Mouse (Mus musculus) adrenal gland, adult 8-10 months (tissue): ENCODE results near the gene Scaf8. TPM values are rescaled to one million over a fixed set of nuclear protein-coding genes. Genes with fewer than 3 reads are reported as not detected.

Source experiments
- DNase-seq: peaks from one replicate; pipeline ENCODE4 v3.0.0; 2022
- total RNA-seq, 4 experiments: library from RNA; stranded (reverse); gene quantifications; 2 replicates each; pipeline ENCODE4 v1.2.4; 2022

Scaf8 gene
- total RNA-seq, 4 experiments from 2014 or later, result 40.4 to 63.9 (median 50.9) TPM

DNA sequence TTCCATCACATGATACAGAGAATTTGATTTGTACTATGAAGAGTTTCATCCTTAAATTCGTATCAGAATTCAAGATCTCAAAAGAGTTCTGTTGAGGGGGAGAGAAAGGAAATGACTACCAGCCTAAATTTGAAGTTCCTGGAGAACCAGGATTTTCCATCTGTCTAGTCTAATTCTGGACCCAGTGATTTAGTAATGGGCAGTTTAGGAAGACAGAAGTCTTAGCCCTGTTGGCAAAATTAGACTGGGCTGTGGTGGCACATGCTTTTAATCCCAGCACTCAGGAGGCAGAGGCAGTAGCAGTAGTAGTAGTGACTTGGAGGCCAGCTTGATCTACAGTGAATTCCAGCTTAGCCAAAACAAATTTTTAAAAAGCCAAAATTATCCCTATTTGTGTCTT, 93.7 kb downstream of the Scaf8 start:
- DNase-seq, result no peak

DNA sequence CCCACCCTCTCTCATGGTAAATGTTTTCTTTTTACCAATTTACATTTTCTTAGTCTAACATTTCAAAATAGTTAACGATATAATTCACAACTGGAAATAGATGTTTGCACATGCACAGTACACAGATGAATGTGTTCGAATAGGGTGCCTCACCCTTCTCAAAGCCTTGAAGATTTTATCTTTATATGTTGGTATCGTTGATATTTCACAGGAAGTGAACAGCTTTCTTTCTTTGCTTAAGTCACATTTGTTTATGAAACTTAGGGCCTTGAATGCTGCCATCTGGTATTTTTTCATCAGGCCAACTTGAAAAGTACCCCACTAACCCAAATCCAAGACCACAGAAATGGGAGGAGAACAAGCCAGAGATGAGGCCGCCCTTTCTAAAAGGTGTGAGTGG, 94.8 kb downstream of the Scaf8 start:
- DNase-seq, result no peak

- no peak for DNase-seq
Measured at GRCm38 (mm10) chr17:3210134-3210533, 95.4 kb downstream of the Scaf8 start.

GRCm38 (mm10) chr17:3212105-3212504, 97.3 kb downstream of the Scaf8 start:
- no peak for DNase-seq

DNA sequence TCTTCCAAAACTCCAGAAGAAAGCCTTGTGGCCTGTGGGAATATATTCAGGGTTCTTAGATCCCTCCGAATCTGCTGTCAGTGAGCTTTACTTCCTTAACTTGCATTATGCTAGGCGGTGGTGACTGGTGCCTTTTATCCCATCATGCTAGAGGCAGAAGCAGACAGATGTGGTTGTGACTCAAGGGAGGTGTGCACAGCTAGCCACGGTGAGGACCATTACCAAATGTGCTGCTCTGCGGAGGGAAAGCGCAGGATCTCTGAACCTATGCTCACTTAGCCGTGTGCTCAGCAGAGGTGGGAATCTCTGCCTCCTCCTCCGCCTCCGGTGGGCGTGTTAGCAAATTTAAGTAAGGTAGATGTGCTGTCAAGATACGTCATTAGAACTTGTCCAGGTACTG, 98.1 kb downstream of the Scaf8 start:
- DNase-seq, result no peak

DNA sequence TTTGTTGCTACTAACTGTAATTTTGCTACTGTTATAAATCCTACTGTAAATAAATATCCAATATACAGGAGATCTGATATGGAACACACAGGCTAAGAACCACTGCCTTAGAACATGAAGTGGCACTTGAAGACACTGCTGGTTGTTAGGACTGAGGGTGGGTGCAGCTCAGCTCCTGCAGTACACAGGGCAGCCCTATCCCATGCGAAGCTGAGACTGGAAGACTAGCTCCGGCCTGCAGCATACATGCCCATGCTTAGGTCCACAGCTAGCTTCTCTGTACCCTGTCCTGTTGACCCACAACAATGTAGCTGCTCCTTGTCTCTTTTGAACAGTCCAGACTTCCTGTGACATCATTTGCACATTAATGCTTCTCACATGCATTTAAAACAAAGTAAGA, 100.1 kb downstream of the Scaf8 start:
- no peak for DNase-seq

GRCm38 (mm10) chr17:3217023-3217422, 102.3 kb downstream of the Scaf8 start:
- DNase-seq, result no peak

GRCm38 (mm10) chr17:3218364-3218763, 103.6 kb downstream of the Scaf8 start:
- DNase-seq, result peak; percentile 40

DNA sequence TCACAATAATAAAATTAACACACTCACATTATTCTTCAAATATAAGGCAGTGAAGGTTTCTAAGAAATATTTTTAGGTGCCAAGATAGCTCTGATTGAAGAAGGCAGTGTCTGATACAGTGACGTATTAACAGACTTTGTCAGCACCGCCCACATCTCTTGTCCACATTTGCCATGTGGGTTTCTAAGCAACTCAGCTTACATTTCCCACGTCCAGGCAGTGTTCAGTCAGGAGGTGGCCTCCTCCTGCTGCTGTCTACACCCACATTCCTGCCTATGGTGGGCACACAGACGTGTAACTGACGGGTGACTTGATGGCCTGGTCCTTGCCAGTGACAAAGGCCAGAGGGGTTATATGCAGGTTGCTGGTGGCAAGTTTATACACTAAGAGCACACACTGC, 104.1 kb downstream of the Scaf8 start:
- DNase-seq, result no peak

DNA sequence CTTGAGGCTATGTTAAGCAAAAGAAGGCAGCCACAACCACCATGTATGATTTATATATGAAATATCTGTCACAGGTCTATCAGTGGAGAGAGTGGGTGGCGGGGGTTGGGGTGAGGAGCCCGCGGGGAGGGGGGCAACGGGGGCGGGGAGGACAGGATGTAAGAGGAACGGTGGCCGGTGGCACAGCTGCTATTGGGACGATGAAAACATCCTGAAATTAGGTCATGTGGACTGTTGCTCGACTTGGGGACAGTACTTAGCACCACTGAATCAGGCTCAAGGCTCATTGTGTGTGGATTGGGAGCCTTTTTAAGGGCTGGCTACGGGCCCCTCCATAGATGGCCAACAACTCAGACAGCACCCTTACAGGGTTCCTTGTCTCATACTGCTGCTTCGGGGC, 105.4 kb downstream of the Scaf8 start:
- no peak for DNase-seq

DNA sequence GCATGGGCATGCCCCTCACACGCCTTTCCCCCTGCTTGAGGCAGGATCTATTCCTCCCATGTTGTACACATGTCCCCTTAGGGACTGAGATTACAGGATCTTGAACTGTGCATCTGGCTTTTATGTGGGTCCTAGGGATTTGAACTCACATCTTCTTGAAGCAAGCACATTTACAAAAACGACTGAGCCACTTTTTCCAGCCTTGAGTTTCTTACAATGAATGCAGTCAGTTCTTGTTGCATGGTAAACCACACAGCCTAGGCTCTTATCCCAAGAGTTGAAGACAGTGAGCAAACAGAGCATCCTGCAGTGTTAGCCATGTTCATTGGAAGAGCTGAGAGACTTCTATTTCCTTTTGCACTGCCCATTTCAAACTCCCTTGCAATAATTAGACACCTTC, 108.3 kb downstream of the Scaf8 start:
- DNase-seq, result no peak

- no peak for DNase-seq
Measured at GRCm38 (mm10) chr17:3223721-3224120, 108.9 kb downstream of the Scaf8 start.

- DNase-seq, result peak; percentile 71
Measured at GRCm38 (mm10) chr17:3224383-3225106, 109.8 kb downstream of the Scaf8 start.

DNA sequence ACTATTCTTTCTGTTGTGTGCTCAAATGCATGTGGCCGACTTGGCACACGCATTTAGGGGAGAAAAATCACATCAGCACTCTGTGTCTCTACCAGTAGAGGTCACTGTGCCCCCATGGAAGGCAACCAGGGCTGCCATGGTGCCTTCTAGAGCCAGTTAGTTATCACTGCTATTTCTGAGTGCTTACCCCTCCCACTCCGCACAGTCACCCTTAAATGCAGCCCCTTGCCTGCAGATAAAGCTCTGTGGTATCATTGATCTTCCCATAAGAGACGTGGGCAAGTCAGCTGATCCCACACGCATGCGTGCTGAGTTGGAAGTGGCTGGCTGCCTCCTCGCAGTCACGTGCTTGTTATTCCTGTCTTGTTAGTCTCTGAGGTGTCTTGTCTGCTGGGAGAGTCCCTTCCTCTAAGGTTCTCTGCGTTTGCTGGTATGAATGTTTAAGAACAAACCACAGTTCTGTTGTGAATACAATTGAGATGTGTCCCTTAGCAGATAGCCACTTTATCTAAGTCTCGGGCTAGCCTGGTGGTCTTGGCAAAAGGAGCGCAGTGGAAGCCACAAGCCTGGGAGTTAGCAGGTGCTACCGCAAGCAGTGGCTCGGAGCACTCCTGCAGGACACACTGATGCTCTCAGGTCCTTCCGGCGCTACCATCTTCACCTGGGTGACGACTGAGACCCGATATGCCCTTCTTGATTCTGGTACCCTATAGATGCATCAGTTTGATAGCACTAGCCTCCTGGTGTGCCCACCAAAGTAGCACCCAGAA, 115.6 kb downstream of the Scaf8 start:
- DNase-seq, result no peak

- DNase-seq, result no peak
Measured at GRCm38 (mm10) chr17:3232626-3233025, 117.9 kb downstream of the Scaf8 start.

DNA sequence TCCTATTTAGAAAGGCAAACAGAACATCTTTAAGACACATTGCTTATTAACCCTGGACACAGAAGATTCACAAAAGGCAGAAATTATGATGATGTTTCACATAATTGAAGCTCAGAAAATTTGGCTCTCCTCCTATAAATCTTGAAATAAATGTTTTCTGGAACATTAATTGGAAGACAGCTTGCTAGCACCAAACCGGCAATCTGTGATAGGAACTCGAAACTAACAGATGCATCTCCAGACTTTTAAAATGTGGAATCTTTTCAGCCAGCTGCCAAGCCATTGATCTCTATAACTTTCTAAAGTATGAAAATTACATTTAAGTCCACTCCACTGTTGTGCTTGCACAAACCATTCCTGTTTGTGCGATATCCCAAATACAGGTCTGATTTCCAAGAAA, 128.9 kb downstream of the Scaf8 start:
- no peak for DNase-seq

DNA sequence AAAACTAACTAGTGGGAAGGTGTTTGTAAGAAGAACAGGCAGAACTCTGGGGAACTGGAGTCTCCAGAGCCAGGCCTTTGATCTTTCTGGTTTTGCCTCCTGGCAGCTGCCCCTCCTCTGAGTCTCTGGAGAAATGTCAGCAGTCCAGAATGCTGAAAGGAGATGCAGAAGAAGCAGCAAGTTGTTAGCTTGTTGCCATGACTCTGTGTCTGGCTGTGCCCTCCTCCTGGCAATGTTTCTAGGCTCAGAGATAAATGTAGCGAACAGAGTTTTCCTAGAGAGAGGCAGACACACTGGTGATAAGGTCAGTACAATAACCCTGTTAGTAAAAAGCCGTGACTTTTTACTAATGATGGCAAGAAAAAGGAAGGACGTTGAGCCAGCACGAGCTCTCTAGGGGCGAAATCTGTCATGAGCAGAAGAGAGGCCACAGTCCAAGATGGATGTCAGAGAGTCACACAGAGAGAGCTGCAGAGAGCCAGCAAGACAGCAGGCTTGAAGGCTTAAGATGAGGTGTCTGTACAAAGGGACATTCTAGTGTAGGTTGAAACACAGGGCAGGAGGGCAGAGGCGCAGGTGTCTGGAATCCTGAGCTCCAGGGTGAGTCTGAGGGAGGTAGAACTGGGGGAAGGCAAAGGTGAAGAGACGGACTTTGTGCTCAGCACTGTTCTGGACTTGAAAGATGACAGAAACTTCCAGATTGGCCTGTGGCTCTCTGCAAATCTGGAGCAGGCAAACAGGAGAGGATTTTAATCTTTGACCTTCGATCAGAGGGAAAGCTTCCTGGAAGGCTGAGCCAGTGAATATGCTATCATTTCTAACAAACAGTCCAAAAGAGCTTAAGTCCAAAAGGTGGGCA, 130.3 kb downstream of the Scaf8 start:
- DNase-seq, result peak; percentile 54

- DNase-seq, result no peak
Measured at GRCm38 (mm10) chr17:3246665-3247370, 132.0 kb downstream of the Scaf8 start.
